Mouse (Mus musculus) heart, embryonic 14.5 days (tissue): ENCODE data around the gene Carhsp1. TPM values are rescaled to one million over a fixed set of nuclear protein-coding genes. Genes with fewer than 3 reads are reported as not detected.

ENCODE experiments used
- ATAC-seq: fragments of 200-750 bp; cut with Nextera tagmentation; 2 replicates; pipeline ENCODE4 v1.8.0; 2017; ENCODE audit warnings: low read depth, moderate TSS enrichment; ENCODE audit not compliant: insufficient number of reproducible peaks, insufficient read depth, low FRiP score
- H3K27ac ChIP-seq, 2 experiments: fragments of 200-500 bp in 1 of 2; fragments of 300-500 bp in 1 of 2; sonication (generic) in 1 of 2; replicated peaks in 1 of 2; 2 replicates each; pipeline ENCODE4 v1.5.1; 2012 to 2014; ENCODE audit warnings: low read depth in 2 of 2, low read length in 2 of 2, control low read depth in 1 of 2, mild to moderate bottlenecking in 1 of 2, mixed read lengths in 1 of 2; ENCODE audit not compliant: control insufficient read depth in 1 of 2, insufficient read depth in 1 of 2
- H3K27me3 ChIP-seq: fragments of 300-500 bp; sonication (generic); 2 replicates; pipeline ENCODE4 v1.6.1; 2014; ENCODE audit warnings: mild to moderate bottlenecking, low read length, control low read depth; ENCODE audit not compliant: control insufficient read depth, insufficient read depth
- H3K36me3 ChIP-seq: fragments of 300-500 bp; sonication (generic); 2 replicates; pipeline ENCODE4 v1.6.1; 2014; ENCODE audit warnings: mild to moderate bottlenecking, control low read depth, low read length, mixed read lengths; ENCODE audit not compliant: control insufficient read depth, insufficient read depth
- H3K4me1 ChIP-seq, 2 experiments: fragments of 200-500 bp in 1 of 2; fragments of 300-500 bp in 1 of 2; sonication (generic) in 1 of 2; 2 replicates each; pipeline ENCODE4 v1.6.1; 2012 to 2014; ENCODE audit warnings: low read length in 2 of 2, control low read depth in 1 of 2, mixed read lengths in 1 of 2; ENCODE audit not compliant: control insufficient read depth in 2 of 2, insufficient read depth in 2 of 2
- H3K4me2 ChIP-seq: fragments of 300-500 bp; sonication (generic); 2 replicates; pipeline ENCODE4 v1.6.1; 2014; ENCODE audit warnings: mild to moderate bottlenecking, low read length
- H3K4me3 ChIP-seq, 2 experiments: fragments of 200-500 bp in 1 of 2; fragments of 300-500 bp in 1 of 2; sonication (generic) in 1 of 2; 2 replicates each; pipeline ENCODE4 v1.5.1; 2012 to 2014; ENCODE audit warnings: low read length in 2 of 2, mild to moderate bottlenecking in 2 of 2, control low read depth in 1 of 2, low read depth in 1 of 2, moderate library complexity in 1 of 2; ENCODE audit not compliant: control insufficient read depth in 1 of 2, insufficient read depth in 1 of 2
- H3K9ac ChIP-seq: fragments of 300-500 bp; sonication (generic); 2 replicates; pipeline ENCODE4 v1.6.1; 2014; ENCODE audit warnings: mild to moderate bottlenecking, low read length
- H3K9me3 ChIP-seq: fragments of 300-500 bp; sonication (generic); 2 replicates; pipeline ENCODE4 v1.6.1; 2016; ENCODE audit warnings: low read length, control low read depth; ENCODE audit not compliant: control insufficient read depth
- WGBS: fragments of 180-500 bp; shearing (Covaris S2); extraction: QIAGEN DNeasy Blood & Tissue Kit; methylation state at CpG from one replicate; pipeline ENCODE4 v1.1.7; 2014; 5-methylcytosine and 5-hydroxymethylcytosine counted together
- polyA plus RNA-seq: library from polyadenylated mRNA; unstranded; fragments of >200 nt; fragmentation: Nextera tagmentation; extraction: Ambion mirVana; gene quantifications from 2 replicates; pipeline ENCODE4 v1.2.1, GENCODE M21; 2014

Carhsp1 gene
- polyA plus RNA-seq, 1 experiment from 2014 or later, result 31.3 TPM

DNA sequence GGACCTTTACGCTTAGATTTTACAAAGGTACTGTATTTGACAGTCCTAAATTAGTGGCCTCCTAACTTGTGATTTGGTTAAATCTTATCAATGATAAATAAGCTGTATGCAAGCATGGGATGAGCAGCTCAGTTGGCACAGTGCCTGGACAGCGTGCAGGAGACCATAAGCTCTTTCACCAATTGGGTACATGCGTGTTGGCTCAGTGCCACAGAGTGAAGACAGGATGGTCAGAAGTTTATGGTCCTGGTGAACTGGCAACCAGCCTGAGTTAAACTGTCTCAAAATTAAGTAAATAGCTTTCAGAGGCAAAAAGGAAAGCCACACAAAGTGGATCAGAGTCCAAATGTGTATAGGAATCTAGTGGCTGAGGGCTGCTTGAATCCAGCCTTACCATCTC lies 28.6 kb upstream of the Carhsp1 start:
- H3K36me3 ChIP-seq, result peaks cover 99% of the 10 kb centered on the region
- no peaks in the 10 kb centered on the region for H3K9me3 ChIP-seq
- no peaks in the 10 kb centered on the region for H3K27me3 ChIP-seq
- 84% methylated on average over 3 of the region's 3 CpGs for WGBS
- H3K4me2 ChIP-seq, result no peak overlapping the region
- no peak for ATAC-seq
- no peaks in the 10 kb centered on the region for H3K4me1 ChIP-seq
- H3K9ac ChIP-seq, result no peak overlapping the region
- no peak overlapping the region for H3K4me3 ChIP-seq
- no peak overlapping the region for H3K27ac ChIP-seq

DNA sequence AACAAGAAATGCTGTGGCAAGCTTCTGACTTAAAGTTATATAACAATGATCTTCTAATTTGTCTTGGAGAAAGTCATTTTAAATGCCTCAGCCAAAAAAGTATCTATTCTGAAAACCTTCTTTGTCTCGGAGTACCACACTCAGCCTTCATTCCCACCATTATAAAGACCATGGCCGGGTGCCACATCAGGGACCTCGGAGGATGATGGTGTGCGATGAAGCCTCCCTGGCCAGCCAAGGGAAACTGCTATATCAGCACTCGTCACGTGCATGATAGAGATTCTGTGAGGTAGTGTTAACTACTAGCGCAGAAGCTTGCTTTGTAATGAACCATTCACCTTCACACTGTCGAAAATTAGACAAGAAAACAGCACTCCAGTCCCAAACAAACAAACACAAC lies 27.6 kb upstream of the Carhsp1 start:
- no peaks in the 10 kb centered on the region for H3K27me3 ChIP-seq
- 85% methylated on average over 8 of the region's 8 CpGs for WGBS
- no peak overlapping the region for H3K4me3 ChIP-seq
- ATAC-seq, result no peak
- no peak overlapping the region for H3K4me2 ChIP-seq
- H3K36me3 ChIP-seq, result peaks cover 100% of the 10 kb centered on the region
- no peaks in the 10 kb centered on the region for H3K4me1 ChIP-seq
- H3K9ac ChIP-seq, result no peak overlapping the region
- H3K27ac ChIP-seq, result no peak overlapping the region
- no peaks in the 10 kb centered on the region for H3K9me3 ChIP-seq

- no peak for ATAC-seq
- WGBS, result 87% methylated on average over 7 of the region's 7 CpGs
- H3K27ac ChIP-seq, result no peak overlapping the region
- no peak overlapping the region for H3K9ac ChIP-seq
- H3K4me2 ChIP-seq, result no peak overlapping the region
- H3K36me3 ChIP-seq, result peaks cover 86% of the 10 kb centered on the region
- H3K9me3 ChIP-seq, result no peaks in the 10 kb centered on the region
- H3K4me3 ChIP-seq, result no peak overlapping the region
- peaks cover 5 to 9% of the 10 kb centered on the region in 2 experiments; a peak in 3 of 4 replicates for H3K4me1 ChIP-seq
- no peaks in the 10 kb centered on the region for H3K27me3 ChIP-seq
These were observed 19.3 kb upstream of the Carhsp1 start for GRCm38 (mm10) chr16:8691206-8691605.

DNA sequence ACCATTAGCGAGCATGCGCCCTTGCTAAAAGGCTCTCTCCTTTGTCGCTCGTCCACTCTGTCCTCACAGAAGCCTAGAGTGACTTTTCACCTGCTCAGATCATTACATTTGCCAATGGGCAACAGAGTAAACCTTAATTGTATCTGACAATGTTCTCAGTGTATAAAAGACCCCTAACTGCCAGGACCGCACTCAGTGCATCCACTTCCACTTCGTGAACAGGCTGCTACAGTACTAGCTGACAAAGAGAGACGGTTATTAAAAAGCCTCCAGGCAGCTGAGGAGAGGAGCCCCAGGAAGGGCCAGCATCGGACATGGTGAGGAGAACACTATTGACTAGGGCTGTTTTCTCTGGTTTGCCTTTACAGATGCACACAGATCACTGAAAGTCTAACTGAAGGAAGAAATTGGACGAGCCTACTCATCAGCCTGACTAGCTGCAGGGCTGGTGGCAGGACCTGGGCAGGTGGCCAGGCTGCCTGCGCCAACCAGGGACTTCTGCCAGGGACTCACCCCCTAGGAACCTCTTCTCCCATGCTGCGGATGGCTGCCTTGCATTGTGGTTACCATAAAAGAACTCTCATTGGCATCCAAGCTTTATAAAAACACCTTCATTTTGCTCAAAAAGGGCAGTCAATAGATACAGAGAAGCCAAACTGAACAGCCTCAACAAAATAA lies 18.2 kb upstream of the Carhsp1 start:
- H3K4me1 ChIP-seq, result peaks cover 5 to 9% of the 10 kb centered on the region in 2 experiments; a peak in 3 of 4 replicates

GRCm38 (mm10) chr16:8687559-8688112 lies 15.7 kb upstream of the Carhsp1 start:
- Histone ChIP-seq H3K9me3 (no peaks in the 10 kb centered on the region), H3K27me3 (no peaks in the 10 kb centered on the region), H3K36me3 (peaks cover 50% of the 10 kb centered on the region), H3K4me1 (peaks cover 5 to 9% of the 10 kb centered on the region in 2 experiments; a peak in 3 of 4 replicates), H3K27ac (no peak overlapping the region), H3K4me2 (no peak overlapping the region), H3K9ac (no peak overlapping the region), H3K4me3 (no peak overlapping the region)
- ATAC-seq, result no peak

More for the DNA sequence above, 18.2 kb upstream of the Carhsp1 start:
- Histone ChIP-seq H3K36me3 (peaks cover 75% of the 10 kb centered on the region), H3K9me3 (no peaks in the 10 kb centered on the region), H3K4me3 (no peak overlapping the region), H3K9ac (no peak overlapping the region), H3K27me3 (no peaks in the 10 kb centered on the region), H3K27ac (no peak overlapping the region), H3K4me2 (no peak overlapping the region)
- 86% methylated on average over 11 of the region's 11 CpGs for WGBS
- no peak for ATAC-seq

DNA sequence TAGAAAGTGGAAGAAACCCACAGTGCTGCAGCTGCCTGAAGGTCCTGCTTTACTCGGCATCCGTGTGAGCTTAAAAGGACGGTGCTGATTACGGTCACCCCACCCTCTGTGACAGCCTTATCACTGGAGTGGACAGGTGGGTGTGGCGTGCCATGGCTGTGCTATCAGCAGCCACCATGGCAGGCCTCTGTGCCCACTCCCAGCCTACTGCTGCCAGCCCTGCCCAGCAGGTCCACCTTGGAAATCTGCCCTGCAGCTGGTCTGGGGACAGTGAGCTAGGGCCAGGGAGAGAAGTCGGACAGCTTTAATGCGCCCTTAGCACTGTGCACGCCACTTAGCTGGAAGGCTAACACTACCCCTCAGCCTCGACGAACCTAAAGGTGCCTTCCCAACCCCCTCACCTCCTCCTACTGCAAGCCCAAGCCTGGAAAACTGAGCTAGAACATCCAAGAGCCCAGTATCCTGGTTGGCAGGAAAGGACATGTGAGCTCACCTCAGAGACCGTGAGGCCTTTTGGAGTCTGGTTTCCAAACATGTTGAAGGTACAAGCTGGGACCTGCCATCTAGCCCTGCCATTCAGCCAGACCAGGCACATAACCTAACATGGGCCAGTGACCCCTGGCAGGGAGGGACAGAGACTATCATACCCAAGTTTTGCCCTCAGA lies 15.0 kb upstream of the Carhsp1 start:
- no peaks in the 10 kb centered on the region for H3K9me3 ChIP-seq
- H3K4me1 ChIP-seq, result peaks cover 5 to 9% of the 10 kb centered on the region in 2 experiments; a peak in 3 of 4 replicates
- H3K9ac ChIP-seq, result peak overlapping the region; percentile 27; the same call in 1 of the 2 replicates
- WGBS, result 48% methylated on average over 11 of the region's 11 CpGs
- H3K4me2 ChIP-seq, result no peak overlapping the region
- H3K4me3 ChIP-seq, result no peak overlapping the region
- H3K36me3 ChIP-seq, result peaks cover 44% of the 10 kb centered on the region
- ATAC-seq, result peak; percentile 8; the same call in 1 of the 2 replicates
- no peak overlapping the region for H3K27ac ChIP-seq
- H3K27me3 ChIP-seq, result no peaks in the 10 kb centered on the region

DNA sequence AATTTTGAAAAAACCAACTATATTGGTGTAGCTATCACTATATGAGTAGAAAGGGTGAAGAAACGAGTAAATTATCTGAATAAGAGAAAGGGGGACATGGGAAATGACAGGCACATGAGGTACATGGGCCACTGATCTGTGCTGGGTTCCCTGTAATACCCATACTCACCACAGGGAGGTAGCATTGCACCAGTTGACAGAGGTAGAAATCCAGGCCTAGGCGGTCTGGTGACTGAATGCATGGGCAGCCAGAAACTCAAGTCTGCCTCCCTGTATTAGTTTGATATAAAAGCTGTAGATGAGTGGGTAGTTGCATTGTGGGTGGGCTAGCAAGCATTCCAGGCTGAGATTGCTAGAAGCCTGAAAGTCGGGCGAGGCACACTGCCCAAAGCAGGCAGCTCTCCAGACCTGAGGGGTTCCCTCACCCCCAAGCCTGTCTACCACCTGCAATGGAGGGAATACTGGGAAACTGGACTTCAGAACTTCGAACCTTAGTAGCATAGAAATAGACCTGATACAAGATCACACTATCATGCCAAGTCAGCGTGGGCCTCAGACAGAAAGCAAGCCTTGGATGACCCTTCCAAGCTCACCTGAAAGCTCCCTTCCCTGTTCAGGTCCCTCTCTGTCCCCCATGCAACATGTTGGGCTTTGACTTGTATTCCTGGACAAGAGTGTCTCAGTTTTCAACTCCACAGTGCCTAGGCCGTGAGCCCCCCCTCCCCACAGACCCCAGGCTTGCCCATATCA lies 14.3 kb upstream of the Carhsp1 start:
- H3K4me3 ChIP-seq, result no peak overlapping the region
- H3K9me3 ChIP-seq, result no peaks in the 10 kb centered on the region
- no peaks in the 10 kb centered on the region for H3K27me3 ChIP-seq
- H3K4me2 ChIP-seq, result no peak overlapping the region
- H3K9ac ChIP-seq, result peak overlapping the region; percentile 27; the same call in 1 of the 2 replicates
- no peak overlapping the region for H3K27ac ChIP-seq
- peaks cover 5 to 9% of the 10 kb centered on the region in 2 experiments; a peak in 3 of 4 replicates for H3K4me1 ChIP-seq
- peaks cover 37% of the 10 kb centered on the region for H3K36me3 ChIP-seq
- WGBS, result 51% methylated on average over 7 of the region's 7 CpGs
- ATAC-seq, result no peak
